Mouse (Mus musculus) right cerebral cortex, postnatal 36 days (tissue): ENCODE data around the gene Azin2.

ENCODE experiments used
- DNase-seq, 2 experiments: peaks; one replicate each; pipeline ENCODE4 v3.0.0; 2022; ENCODE audit warnings: low spot score in 2 of 2, mixed read lengths in 1 of 2

Gene Azin2

GRCm38 (mm10) chr4:128935595-128935994 is 26.6 kb downstream of the Azin2 start:
- no peak for DNase-seq

GRCm38 (mm10) chr4:128932783-128933182 is 29.5 kb downstream of the Azin2 start:
- DNase-seq, result no peak

DNA sequence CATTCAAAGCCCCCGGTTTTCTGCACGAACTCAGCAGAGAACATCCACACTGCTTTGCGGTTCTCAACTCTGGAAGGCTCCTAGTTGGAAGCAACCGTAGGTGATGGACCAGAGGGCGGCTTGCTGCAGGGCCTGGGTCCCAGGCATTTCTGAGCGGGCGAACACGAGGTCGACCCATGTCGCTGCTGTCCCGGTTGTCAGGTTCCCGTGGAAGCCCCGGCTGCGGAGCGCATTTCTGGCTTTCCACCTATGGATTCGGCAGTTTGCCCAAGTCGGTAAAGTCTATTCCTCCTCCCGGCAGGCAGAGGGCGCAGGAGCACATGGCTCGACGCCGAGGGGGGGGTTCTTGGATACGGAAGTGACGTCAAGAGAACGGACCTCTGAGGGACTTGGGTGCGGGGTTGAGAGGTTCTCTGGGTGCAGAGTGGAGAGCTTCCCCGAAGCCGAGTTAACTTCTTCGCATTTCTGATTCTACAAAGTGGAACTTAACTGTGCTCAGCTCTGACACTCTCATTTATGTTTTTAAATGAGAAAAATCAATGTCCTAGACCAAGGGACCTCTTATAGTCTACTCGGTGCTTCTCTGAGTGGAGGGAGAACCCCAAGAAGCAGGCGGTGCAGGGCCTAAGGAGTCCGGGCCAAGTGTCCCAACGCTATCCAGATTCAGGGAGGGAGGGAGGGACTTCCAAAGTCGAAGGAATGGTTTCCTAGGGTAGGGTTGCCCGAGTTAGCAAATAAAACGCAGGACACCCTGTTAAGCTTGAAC is 37.2 kb downstream of the Azin2 start:
- DNase-seq, result peak; percentile 68 to 75

GRCm38 (mm10) chr4:128923603-128924002 is 38.6 kb downstream of the Azin2 start:
- no peak for DNase-seq

GRCm38 (mm10) chr4:128919106-128919505 is 43.1 kb downstream of the Azin2 start:
- no peak for DNase-seq

GRCm38 (mm10) chr4:128918187-128918586 is 44.1 kb downstream of the Azin2 start:
- DNase-seq, result no peak

DNA sequence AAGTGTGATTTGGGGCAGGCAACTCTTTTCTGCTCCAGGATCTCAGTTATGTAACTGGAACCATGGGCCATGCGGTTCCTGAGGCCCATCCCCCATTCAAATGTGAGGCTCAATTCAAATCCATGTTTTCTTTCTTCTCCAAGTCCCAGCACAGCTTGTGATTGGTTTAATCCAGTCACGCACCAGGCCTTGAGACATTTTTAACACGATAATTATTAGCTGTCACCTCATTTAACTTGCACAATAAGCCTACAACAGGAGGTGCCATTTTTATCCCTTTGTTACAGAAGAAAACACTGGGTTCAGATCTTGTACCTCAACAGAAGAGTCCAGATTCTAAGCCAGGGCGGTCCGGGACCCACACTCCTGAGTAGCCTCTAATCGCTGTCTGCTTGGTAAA is 44.5 kb downstream of the Azin2 start:
- DNase-seq, result no peak

DNA sequence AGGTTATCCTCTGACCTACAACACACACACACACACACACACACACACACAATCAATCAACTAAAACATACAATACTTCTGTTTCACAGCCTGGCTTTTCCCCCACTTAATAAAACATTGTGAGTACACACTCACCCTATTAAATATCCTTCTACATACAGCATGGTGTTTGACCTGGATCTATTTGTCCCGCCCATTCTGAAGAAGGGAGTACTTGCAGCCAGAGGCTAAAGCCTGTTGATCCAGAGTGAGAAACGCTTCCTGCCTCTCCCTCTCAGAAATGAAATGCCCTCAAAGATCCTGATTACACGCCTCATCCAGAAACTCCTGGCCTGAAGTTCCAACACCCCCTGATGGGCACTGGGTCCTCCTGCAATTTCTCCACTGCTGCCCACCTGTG is 45.1 kb downstream of the Azin2 start:
- DNase-seq, result no peak

DNA sequence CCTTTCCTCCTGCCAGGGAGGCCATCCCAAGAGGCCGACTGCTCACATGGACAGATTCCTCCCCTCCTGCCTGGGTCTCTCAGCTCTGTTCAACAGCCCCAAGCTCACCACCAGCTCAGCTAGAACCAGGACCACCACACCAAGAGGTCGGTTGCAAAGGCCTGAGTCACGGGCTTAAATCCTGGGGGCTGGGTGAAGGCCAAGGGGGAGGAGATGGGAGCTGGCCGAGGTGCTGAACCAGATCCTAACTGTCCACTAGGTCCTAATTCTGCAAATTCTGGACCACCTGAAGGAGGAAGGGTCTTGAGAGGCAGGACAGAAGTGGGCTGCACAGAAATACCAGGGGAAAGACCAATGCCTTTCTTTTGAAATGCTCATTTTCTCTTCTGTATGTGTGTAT is 48.4 kb downstream of the Azin2 start:
- DNase-seq, result no peak

DNA sequence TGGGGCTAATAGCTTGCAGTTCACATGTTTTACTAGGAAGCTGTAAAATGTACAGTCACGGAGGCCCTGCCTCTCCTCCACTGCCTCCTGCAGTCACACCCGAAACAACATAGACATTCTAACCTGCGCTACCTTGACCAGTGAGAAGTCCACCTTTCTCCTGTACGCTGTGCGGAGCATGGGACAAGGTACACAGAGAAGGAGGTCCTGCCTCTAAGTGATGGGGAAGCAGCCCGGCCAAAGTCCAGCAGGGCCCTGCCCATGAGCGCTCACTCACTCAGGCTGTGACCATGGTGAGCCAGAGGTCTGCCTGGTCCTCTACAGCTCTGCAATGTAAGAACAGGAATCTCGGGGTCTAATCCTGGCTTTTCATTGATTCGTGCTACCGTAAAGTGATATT is 50.2 kb downstream of the Azin2 start:
- no peak for DNase-seq

DNA sequence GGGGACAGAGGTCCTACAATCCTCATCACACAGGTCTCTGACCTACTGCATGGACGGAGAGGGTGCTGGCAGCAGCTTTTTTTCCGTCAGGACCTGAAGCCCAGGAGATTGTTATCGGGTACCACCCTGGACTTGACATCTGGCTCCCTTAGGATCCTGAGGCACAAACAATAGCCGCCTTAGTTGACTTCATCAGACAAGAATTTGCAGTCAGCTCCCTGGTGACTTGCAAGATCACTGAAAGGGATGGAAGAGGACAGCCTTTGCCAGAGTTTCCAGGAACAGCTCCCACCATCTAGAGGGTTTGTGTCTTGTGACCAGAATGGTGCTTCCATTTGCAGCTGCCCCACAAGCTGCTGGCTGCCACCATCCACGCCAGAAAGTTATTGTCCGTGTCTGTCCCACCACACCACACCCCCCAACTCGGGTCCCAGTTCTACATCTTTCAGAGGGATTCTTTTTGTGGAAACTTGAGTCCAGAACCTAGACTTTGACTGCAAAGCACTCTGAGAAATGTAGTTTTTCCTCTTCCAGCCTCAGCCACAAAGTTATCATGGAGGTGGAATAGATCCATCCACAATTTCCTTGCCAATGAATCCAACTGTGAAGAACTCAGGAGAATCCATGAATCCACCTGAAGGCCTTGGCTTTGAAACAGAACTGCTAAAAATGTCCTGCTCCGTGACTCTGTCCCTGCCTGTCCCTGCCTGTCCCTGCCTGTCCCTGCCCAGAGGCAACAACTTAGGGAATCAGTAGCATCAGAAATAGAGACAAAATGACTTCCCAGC is 51.8 kb downstream of the Azin2 start:
- no peak for DNase-seq

DNA sequence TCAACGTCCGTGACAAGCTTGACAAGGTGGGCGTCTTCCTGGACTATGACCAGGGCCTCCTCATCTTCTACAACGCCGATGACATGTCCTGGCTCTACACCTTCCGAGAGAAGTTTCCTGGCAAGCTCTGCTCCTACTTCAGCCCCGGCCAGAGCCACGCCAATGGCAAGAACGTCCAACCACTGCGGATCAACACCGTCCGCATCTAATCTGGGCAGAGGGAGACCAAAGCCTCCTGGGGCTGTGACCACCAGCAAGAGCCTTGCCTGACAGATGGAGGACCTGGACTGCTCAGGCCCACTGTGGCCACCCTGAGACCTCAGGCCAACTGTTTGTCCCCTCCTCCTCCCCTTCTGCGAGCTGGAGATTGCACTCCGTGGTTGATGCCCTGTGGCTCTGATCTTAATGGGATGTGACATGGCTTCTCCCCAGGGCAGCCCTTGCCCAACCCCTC is 52.8 kb downstream of the Azin2 start:
- DNase-seq, result no peak

DNA sequence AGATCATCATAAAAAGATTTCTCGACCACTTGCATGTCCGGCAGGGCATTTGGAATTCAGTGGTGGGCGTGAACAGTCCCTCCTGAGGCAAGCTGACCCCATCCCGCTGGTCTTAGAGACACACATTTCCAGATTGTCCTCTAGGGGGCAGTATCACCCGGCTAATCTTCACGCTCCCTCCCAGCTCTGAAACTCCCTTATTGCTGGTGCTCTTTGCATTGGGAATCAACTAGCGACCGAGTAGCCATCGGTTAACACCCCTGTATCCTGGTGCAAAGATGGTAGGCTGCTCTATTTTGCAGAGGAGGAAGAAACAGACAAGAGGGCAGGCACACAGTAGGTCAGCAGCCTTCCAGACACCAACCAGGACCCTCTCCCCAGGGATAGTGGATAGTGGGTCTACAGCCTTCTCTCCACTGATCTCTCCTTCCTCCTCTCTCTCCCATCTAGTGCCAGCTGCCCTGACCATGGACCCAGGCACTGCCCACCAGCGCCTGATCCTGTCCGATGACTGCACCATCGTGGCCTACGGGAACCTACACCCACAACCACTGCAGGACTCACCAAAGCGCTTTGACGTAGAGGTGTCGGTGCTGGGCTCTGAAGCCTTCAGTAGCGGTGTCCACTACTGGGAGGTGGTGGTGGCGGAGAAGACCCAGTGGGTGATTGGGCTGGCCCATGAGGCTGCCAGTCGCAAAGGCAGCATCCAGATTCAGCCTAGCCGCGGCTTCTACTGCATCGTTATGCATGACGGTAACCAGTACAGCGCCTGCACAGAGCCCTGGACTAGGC is 53.5 kb downstream of the Azin2 start:
- DNase-seq, result no peak

DNA sequence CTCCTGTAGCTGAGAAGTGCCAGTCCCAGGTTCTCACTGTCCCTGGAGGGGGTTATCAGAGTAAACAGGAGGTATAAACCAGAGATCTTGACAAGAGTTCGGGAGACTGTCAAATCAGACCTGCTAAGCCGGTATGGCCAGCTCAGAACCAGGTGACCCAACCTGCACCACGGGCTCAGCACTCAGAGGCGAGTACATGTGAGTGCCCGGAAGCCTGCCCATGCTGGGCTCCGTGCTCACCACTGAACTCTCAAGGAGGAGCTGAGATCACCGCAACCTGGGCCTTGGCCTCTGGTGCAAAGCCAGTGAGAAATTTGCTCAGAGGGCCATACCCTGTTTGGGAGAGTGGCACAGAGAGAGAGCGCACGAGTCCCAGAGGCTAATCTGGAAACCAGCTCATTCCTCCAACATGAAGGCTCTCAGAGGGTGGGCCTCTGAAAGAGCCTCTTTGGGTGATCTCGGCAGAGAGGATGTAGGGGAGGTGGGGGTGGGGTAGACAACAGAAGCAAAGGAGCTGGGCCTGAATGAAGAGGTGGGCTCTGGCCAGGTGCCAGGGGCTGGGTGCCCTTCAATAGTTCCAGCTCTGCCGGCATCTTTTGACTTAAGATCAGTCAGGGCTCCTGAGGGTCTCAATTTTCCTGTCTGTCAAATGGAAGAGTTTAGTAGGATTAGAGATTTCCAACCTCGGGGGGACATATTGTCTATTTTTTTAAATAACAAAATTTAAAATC is 54.8 kb downstream of the Azin2 start:
- DNase-seq, result no peak

DNA sequence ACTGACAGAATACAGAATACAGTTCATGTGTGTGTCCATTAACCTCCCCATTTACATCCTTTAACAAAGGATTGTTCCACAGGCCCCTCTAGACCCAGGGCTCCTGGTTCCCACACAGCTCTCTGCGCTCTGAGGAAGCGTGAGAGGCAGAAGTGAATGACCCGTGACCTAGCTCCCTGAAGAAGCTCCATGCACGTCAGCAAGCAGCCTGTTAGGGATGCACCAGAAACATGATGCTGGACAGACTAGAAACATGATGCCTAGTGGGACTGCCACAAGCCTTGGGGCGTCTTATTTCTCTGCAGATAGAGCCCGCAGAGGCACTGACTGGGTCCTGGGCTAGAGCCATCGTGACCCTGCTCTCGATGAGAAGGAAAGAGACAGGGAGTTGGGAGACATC is 55.5 kb downstream of the Azin2 start:
- no peak for DNase-seq

DNA sequence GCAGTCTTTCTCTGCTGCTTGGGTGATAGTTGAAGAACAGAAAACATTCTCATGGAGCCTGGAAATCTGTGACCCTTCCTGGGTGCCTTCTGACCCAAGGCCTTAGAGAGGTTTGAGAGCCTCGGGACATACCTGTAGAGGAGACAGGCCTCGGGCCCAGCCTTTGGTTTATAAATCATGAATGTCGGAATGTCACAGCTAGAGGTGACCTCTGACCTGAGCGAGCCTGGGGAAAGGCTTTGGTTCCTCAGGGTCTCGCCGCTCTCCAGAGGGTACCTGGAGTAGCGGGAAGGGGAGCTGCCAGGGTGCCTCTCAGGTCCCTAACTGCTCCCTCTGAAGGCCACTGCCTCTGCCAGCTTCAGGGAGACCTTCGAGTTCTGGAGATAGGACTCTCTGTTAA is 57.0 kb downstream of the Azin2 start:
- DNase-seq, result no peak

GRCm38 (mm10) chr4:128904035-128904800 is 58.0 kb downstream of the Azin2 start:
- DNase-seq, result no peak

GRCm38 (mm10) chr4:128902390-128902789 is 59.9 kb downstream of the Azin2 start:
- no peak for DNase-seq

- DNase-seq, result no peak
These were observed 61.8 kb downstream of the Azin2 start for GRCm38 (mm10) chr4:128900484-128900883.

DNA sequence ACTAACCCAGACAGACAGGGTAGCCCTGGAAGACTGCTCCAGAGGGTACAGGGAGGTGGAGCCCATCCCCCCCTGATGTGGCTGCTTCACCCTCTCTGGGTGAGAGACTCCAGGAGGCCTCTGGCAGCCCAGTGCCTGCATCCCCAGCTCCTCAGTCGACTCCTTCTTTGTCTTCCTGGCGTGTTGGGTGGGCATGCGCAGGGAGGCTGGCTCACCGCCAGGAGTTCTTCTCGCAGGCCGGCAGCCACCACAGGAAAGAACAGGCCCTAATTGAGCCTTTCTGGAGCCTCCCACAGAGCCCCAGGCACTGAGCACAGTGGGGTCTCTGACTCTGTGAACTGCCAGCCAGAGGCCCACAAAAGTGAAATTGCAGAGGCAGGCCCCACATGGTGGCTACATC is 62.9 kb downstream of the Azin2 start:
- DNase-seq, result peak; percentile 60 to 67

- no peak for DNase-seq
These were observed 64.3 kb downstream of the Azin2 start for GRCm38 (mm10) chr4:128897911-128898421.
